22 mouse cellular contexts compared by ENCODE assay signal in the genomic region with DNA sequence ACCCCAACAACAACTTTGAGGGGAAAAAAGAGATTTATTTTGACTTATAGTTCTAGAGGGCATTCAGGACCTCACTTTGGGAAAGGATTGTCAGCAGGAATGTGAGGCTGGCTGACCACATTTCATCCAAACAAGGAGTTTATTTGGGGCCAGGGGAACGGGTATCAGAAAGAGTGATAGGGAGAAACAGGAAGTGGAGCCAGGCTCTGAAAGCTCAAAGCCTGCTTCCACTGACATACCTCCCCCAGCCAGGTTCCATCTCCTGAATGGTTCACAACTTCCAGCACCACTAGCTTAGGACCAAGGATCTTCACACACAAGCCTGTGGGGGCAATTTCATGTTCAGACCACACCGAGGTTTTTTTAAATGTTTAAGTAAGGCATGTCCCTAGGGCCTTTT. TPM values are rescaled to one million over a fixed set of nuclear protein-coding genes. Genes with fewer than 3 reads are reported as not detected.
DNase-seq lines count a peak whose midpoint lies in the region; ATAC-seq and TF ChIP-seq lines count a peak whose summit lies in the region.
"Had no signal": no experiment of that assay in that cellular context is flagged by ENCODE, and none has a peak within 500 bp of the region (broad histone marks: within the 10 kb centered on the region; RNA-seq: fewer than 3 reads in every experiment).

No protein-coding gene starts in this region.

- H3K36me3 ChIP-seq in heart, embryonic 10.5 days = no peaks in the 10 kb centered on the region
- H3K36me3 ChIP-seq in heart, adult 2 months (ENCODE audit: control insufficient read depth, insufficient read depth, low read length) = no peaks in the 10 kb centered on the region; the same call in 1 of the 2 replicates
- H3K36me3 ChIP-seq in heart, postnatal 0 days (replicated peaks; ENCODE audit: control insufficient read depth, insufficient read depth, low read length) = no peaks in the 10 kb centered on the region
- no peaks in the 10 kb centered on the region for H3K36me3 ChIP-seq in liver, adult 2 months (ENCODE audit: control insufficient read depth, insufficient read depth, low read length)
- H3K36me3 ChIP-seq: embryonic facial prominence, embryonic 10.5 days; hindbrain, embryonic 10.5 days had no signal

- no peak for TF ChIP-seq POLR2A in heart, adult 2 months (IDR thresholded peaks at IDR 0.05; ENCODE audit: insufficient read depth, low read depth, low read length)
- TF ChIP-seq POLR2A in liver, adult 2 months (IDR thresholded peaks at IDR 0.05; ENCODE audit: extremely low read depth, insufficient read depth, low read length) = no peak

- peaks cover 6% of the 10 kb centered on the region for H3K4me1 ChIP-seq in heart, embryonic 10.5 days
- H3K4me1 ChIP-seq in heart, adult 2 months (ENCODE audit: control insufficient read depth, insufficient read depth, low read length) = peaks cover 1% of the 10 kb centered on the region
- H3K4me1 ChIP-seq in heart, postnatal 0 days (ENCODE audit: control insufficient read depth, insufficient read depth) = 0 out of 2 replicates have a peak, but pooled peaks cover 4% of the 10 kb centered on the region
- H3K4me1 ChIP-seq in liver, adult 2 months (ENCODE audit: control insufficient read depth, insufficient read depth, low read length) = peaks cover 17% of the 10 kb centered on the region
- H3K4me1 ChIP-seq: hindbrain, embryonic 10.5 days had no signal

- peak; percentile 75 for DNase-seq in heart, embryonic 10.5 days (ENCODE audit: low spot score)
- DNase-seq in heart, adult 2 months = no peak
- no peak for DNase-seq in heart, postnatal 0 days (ENCODE audit: low spot score)
- no peak for DNase-seq in heart, postnatal 4 days
- no peak for DNase-seq in liver, adult 2 months (ENCODE audit: extremely low read depth, low read depth, low spot score)
- DNase-seq in liver = no peak
- DNase-seq in frontal cortex, postnatal 14 days (ENCODE audit: low spot score in 2 of 2) = no peak
- DNase-seq: adrenal gland, adult 2 months; adrenal gland, postnatal 25 days; cerebellum, adult 18-20 months; cerebellum, postnatal 10 days; forebrain, postnatal 0 days; gastrocnemius, adult 2 months; gastrocnemius, postnatal 25 days; heart, postnatal 14 days; kidney, adult 18-20 months had no signal

- H3K27ac ChIP-seq in heart, embryonic 10.5 days = peak overlapping the region; percentile 73
- no peak overlapping the region; the same call in 1 of the 2 replicates for H3K27ac ChIP-seq in heart, adult 2 months
- H3K27ac ChIP-seq in heart, postnatal 0 days (ENCODE audit: low read depth) = 0 out of 2 replicates have a peak overlapping the region, but pooled peaks have one; percentile 8
- peak overlapping the region; percentile 96 for H3K27ac ChIP-seq in liver, adult 2 months (replicated peaks; ENCODE audit: insufficient read depth, low read depth, low read length)
- H3K27ac ChIP-seq: embryonic facial prominence, embryonic 10.5 days; forebrain, embryonic 13.5 days; gastrocnemius, adult 2 months; hindbrain, embryonic 10.5 days; hindbrain, embryonic 14.5 days had no signal

- no peak for ATAC-seq in heart, postnatal 0 days (ENCODE audit: insufficient read depth, low read depth)
- ATAC-seq: forebrain, embryonic 13.5 days; forebrain, postnatal 0 days had no signal

- no peak for TF ChIP-seq CTCF in heart, adult 2 months (IDR thresholded peaks at IDR 0.05)
- TF ChIP-seq CTCF in heart, postnatal 0 days (IDR thresholded peaks at IDR 0.05; ENCODE audit: low read depth) = no peak
- no peak for TF ChIP-seq CTCF in liver, adult 2 months (IDR thresholded peaks at IDR 0.05; ENCODE audit: low read depth, low read length)

- no peak overlapping the region for H3K4me3 ChIP-seq in heart, embryonic 10.5 days
- H3K4me3 ChIP-seq in heart, adult 2 months = no peak overlapping the region
- H3K4me3 ChIP-seq in heart, postnatal 0 days (ENCODE audit: low read depth, low read length) = no peak overlapping the region
- no peak overlapping the region for H3K4me3 ChIP-seq in liver, adult 2 months (ENCODE audit: insufficient read depth, low read depth, low read length)
- H3K4me3 ChIP-seq: embryonic facial prominence, embryonic 10.5 days; forebrain, embryonic 13.5 days; gastrocnemius, adult 2 months; hindbrain, embryonic 10.5 days had no signal

- no peak for TF ChIP-seq EP300 in heart, adult 2 months (IDR thresholded peaks at IDR 0.05; ENCODE audit: insufficient read depth, low read depth, low read length)
- TF ChIP-seq EP300 in heart, postnatal 0 days (IDR thresholded peaks at IDR 0.05; ENCODE audit: low read depth) = no peak

- H3K9me3 ChIP-seq in heart, embryonic 10.5 days = no peaks in the 10 kb centered on the region
- no peaks in the 10 kb centered on the region for H3K9me3 ChIP-seq in heart, postnatal 0 days (replicated peaks; ENCODE audit: control insufficient read depth, low read length)
- H3K9me3 ChIP-seq: embryonic facial prominence, embryonic 10.5 days; forebrain, embryonic 13.5 days; hindbrain, embryonic 10.5 days had no signal

- no peak overlapping the region for H3K4me2 ChIP-seq in heart, postnatal 0 days (ENCODE audit: low read depth, low read length)
- H3K4me2 ChIP-seq: forebrain, embryonic 13.5 days; hindbrain, embryonic 14.5 days had no signal

- 42% methylated on average over 2 of the region's 2 CpGs for WGBS in heart, embryonic 10.5 days
- 30% methylated on average over 2 of the region's 2 CpGs for WGBS in heart, adult 2 months
- 37% methylated on average over 2 of the region's 2 CpGs for WGBS in heart, postnatal 0 days
- WGBS in liver, adult 2 months = 38% methylated on average over 2 of the region's 2 CpGs

- no peak overlapping the region for H3K9ac ChIP-seq in heart, adult 2 months (ENCODE audit: low read depth, low read length)
- H3K9ac ChIP-seq in heart, postnatal 0 days (replicated peaks; ENCODE audit: low read depth, low read length) = no peak overlapping the region
- H3K9ac ChIP-seq in liver, adult 2 months (ENCODE audit: low read depth, low read length) = peak overlapping the region; percentile 53; the same call in 1 of the 2 replicates
- H3K9ac ChIP-seq: forebrain, embryonic 13.5 days; forebrain, postnatal 0 days; hindbrain, embryonic 14.5 days had no signal

- no peaks in the 10 kb centered on the region for H3K79me2 ChIP-seq in heart, adult 2 months (replicated peaks; ENCODE audit: control insufficient read depth, insufficient read depth, low read length)
- H3K79me2 ChIP-seq in liver, adult 2 months (ENCODE audit: control insufficient read depth, insufficient read depth, low read length) = no peaks in the 10 kb centered on the region

- no peaks in the 10 kb centered on the region for H3K27me3 ChIP-seq in heart, embryonic 10.5 days (ENCODE audit: insufficient read depth, poor library complexity, severe bottlenecking)
- no peaks in the 10 kb centered on the region for H3K27me3 ChIP-seq in heart, adult 2 months (ENCODE audit: control insufficient read depth, insufficient read depth, low read length)
- no peaks in the 10 kb centered on the region for H3K27me3 ChIP-seq in heart, postnatal 0 days (ENCODE audit: control insufficient read depth, insufficient read depth, low read length)
- H3K27me3 ChIP-seq in liver, adult 2 months (ENCODE audit: control insufficient read depth, insufficient read depth, low read length) = no peaks in the 10 kb centered on the region
- H3K27me3 ChIP-seq: CH12.LX; forebrain, embryonic 13.5 days had no signal

- intact Hi-C loops in heart, adult 2 months (cut with DNase I) = no loop called here

RNA-seq across cellular contexts. Expression of gene Kcnt2, which starts 21.3 kb away (rescaled TPM):
- polyA plus RNA-seq in heart, embryonic 10.5 days (2016; fragmentation: Nextera tagmentation; extraction: Ambion mirVana) = 0.77 and 1.2 TPM in 2 replicates
- total RNA-seq in heart, adult 2 months (2021) = 1 to 10 TPM; 3.6 to 4.1 TPM
- polyA plus RNA-seq in heart, adult 2 months (2012; rRNA removed) = 0.78 and 1.6 TPM in 2 replicates
- total RNA-seq in heart, postnatal 0 days (2014; rRNA removed; ENCODE audit: low replicate concordance) = 0.38 and 1.4 TPM in 2 replicates
- 0.42 and 0.59 TPM in 2 replicates for polyA plus RNA-seq in heart, postnatal 0 days (2015; fragmentation: Nextera tagmentation; extraction: Ambion mirVana)
- 1 to 10 TPM; 1.5 to 1.9 TPM for total RNA-seq in heart, postnatal 4 days (2021)
- 0.83 and 0.94 TPM in 2 replicates for total RNA-seq in liver, adult 2 months (2014; rRNA removed)
- 0.09 and 0.18 TPM in 2 replicates for polyA plus RNA-seq in liver, adult 2 months (2012; rRNA removed)
- total RNA-seq: CH12.LX; granulocyte monocyte progenitor cell, adult 5-6 weeks had no signal
